Mouse (Mus musculus): ENCODE data around the gene Cnot10.

Gene Cnot10

DNA sequence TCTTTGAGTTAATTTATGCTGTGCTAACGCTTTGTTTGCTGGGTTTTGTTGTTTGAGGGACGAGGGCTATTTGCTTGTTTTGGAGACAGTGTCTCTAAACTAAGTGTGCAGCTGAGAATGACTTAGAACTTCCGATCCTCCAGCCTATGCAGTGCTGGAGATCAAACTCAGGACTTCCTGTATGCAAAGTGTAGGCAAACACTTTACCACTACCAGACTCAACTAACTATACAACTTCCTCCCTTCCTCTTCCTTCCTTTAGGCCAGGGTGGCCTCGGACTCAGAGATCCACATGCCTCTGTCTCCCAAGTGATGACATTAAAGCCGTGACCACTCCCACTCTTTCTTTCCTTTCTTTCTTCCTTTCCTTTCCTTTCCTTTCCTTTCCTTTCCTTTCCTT, 66.5 kb downstream of the Cnot10 start:
- no peak for DNase-seq

DNA sequence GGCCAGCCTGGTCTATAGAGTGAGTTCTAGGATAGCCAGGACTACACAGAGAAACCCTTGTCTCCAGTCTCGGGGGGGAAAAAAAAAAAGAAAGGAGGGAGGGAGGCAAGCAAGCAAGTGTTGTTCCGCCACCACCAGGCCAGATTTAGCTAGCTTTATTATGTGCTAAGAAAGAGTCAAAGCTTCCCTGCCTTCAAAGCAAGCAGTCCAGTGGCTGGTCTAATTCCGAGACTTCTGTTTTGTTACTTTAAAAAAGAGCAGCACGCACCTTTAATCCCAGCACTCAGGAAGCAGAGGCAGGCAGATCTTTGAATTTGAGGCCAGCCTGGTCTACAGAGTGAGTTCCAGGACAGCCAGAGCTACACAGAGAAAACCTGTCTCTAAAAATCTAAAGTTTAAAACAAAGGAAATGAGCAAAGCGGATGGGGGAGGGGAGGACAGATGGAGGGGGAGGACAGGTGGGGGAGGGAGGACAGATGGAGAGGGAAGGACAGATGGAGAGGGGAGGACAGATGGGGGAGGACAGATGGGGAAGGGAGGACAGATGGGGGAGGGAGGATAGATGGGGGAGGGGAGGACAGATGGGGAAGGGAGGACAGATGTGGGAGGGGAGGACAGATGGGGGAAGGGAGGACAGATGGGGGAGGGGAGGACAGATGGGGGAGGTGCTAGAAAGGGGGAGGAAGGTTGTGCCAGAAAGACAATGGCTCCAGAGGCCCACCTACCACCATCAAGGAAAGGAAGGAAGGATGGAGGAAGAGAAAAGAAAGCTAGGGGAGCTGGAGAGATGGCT, 71.1 kb downstream of the Cnot10 start:
- DNase-seq, result no peak

DNA sequence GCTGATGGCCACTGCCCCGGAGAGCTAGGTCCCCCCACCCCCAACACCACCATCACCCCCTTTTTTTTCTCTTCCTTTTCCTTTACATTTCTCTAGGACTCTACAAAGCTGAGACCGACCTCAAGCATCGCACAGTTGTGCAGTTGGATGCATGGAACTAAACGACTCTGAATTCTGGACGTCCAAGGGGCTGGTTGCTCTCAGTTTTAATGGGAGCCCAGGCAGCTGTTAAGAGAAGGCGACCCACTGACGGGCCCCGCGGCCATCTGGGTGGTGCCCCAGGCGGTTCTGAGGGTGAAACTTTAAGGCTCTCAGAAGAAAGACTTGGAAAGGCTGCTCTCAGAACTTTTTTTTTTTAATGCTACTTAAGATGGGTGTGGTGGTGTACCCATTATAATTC, 75.3 kb downstream of the Cnot10 start:
- no peak for DNase-seq

DNA sequence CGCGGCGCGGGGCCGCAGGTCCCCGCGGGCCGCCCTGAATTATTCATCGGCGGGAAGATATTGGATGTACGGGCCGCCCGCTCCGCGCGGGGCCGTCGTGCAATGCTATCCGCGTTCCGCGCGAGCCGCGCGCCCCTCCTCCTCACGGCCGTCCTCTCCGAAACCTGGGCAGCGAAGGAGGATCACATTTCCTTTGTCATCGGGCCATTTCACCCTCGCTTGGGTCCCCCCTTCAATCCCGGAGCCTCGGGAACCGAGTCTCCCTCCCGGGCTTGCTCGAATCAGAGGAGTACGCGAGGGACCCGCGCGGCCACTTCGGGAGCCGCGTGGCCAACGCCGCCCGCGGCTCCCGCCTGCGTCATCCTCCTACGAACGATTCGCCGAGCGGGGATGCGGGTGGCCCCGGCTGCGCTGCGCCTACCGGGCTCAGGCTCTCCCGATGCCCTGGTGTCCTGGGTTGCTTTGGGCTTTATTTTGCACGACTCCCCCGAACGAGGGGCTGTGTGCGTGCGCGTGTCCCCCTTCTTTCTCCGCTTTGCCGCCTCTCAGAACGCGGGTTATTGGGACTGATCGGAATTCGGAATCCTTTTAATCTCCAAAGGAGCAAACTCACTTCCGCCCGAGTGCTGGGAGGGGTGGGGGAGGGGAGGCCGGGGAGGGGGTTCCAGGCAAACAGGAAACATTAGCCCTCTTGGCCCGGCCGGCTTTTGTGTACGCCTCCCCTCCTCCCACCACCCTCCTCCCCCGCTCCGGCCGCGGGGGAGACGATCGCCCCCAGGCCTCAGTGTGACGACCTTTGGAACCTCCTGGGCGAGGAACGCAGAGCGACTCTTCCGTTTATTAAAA, 76.0 kb downstream of the Cnot10 start, which contains the start of gene Trim71:
TSS of gene Trim71 (minus strand) at position 609 of the 846 bp plus-strand sequence.
- no peak for DNase-seq

DNA sequence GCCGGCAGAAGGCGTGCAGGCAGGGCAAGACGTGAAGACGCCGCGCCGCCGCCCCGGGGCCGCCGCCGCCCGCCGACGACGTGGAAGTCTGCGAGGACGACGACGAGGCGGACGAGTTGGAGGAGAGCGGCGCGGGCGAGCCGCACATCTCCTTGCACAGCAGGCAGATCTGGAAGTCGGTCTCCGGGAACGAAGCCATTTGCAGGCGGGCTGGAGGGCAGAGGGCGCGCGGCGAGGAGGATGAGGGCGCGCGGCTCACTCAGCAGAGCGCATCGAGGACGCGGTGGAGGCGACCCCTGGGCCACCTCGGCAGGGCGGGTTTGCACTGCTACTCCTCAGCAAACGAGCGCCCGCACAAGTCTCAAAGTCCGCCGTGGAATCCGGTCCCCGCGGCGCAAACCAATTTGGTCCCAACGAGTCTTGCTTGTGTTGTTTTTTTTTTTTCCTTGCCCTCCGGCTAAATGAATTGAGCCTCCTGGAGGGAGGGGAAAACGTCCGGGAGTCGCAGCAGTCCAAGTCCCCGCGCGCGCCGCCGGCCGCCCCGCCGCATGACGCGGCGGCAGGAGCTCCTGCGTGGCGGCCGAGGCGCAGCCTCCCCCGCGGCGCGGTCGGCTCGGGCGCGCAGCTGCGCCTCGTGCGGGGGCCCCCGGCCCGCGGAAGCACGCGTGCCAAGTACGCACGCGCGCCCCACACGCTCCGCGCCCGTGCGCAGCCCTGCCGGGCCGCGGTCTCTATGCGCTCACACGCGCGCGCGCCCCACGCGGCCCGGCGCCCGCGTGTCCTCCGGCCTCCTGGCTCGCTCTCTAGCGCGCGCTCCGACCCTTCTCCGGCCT, 76.8 kb downstream of the Cnot10 start:
- no peak for DNase-seq

DNA sequence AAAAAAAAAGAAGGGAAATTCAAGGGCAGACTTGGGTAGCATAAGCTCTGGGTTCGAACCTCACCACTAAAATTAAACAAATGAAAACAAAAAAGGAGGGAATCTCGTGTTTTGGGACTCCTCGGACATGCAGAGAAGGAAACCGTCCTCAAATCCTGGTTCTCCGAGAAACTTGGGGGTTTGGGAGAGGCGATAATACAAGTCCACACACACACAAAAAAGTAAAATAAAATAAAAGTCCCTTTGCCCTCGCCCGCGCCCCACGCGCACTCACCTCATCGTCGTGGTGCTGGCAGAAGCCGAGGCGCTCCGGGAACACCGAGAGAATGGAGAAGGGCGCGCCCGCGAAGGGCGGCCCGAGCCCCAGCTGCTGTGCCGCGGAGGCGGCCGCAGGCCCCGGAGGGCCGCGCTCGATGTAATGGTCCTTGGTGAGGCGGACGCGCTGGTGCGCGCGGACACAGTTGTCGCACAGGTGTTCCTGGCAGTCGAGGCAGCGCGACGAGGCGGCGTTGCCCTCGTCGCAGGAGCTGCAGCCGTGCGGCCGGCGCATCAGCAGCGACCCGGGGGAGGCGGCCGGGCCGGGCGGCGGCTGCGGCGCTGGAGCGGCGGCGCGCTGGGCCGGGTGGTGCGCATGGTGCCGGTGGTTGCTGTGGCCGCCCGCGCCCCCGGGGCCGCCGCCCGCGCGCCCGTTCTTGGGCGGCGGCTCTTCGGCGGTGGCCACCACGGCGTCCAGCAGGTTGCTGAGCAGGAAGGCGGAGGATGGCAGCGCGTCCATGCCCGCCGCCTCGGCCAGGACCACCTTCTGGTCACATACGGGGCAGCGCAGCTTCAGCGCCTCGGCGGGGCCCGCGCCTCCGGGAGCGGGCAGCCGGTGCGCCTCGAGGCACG, 77.7 kb downstream of the Cnot10 start:
- no peak for DNase-seq

DNA sequence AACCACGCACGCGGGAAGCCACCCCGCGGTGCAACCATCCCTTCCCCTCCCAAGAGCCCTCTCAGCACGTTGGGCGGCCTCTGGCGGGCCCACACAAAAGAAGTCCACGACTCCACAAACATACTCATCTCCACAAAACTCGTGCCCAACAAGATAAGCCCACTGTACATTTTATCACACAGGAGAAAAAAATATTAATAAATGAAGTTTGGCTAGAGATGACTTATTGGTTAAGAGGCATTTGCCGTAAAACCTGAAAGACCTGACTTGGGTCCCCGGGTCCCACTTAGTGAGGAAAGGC, 78.4 kb downstream of the Cnot10 start:
- DNase-seq, result no peak

DNA sequence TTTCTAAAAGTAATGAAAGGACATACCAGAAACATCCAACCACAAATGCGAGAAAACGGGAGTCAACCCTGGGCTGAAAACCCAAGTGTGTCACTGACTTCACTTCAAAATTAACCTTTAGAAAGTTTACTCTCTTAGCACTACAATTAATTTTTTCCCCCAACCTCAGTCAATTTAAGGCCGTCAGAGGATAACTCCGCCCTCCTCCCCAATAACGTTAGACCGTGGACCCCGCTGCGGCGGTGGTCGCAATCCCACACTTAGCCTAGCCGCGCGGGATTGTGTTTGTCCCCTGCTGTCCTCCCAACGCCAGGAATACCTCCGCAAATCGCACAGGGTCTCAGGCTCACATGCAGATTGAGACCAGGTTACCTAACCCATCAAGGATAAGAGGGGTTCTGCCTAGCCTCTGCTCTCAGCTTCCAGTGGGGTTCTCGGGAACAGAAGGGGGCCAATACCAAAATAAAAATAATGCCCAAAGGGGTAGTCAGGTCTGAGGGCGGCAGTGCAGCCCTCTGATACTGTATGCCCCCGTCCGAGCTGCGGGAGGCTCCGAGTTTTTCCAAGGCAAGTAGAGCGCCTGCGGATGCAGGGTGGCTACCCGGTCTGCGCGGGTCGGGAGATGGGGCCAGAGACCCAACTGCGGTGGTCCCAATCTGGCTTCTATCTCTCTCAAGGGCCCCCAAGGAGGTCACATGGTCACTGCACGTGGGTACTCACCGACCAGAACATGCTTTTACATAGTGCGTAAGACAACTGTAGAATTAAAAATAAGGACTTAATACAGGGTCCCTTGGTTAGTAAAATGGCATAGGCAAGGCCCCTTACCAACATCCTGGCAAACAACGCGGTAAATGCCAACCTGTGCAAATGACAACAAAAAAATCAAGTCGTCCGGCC, 79.0 kb downstream of the Cnot10 start:
- DNase-seq, result no peak

DNA sequence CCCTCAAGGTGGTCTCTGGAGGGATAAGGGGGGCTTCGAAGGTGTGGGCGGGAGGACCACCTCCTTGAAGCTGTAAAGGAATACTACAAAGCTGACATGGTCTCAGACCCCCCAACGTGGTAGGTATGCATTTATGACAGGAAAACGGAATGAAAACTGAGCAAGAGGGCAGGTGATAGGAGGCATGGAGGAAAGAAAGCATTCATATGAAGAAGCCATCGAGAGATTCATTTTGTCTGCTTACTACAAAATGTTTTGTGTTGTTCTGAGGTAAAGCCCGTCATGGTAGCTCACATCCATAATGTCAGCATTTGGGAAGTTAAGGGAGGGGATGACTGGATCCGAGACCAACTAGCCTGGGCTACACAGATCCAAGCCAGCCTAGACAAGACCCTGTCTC, 79.8 kb downstream of the Cnot10 start:
- DNase-seq, result no peak

DNA sequence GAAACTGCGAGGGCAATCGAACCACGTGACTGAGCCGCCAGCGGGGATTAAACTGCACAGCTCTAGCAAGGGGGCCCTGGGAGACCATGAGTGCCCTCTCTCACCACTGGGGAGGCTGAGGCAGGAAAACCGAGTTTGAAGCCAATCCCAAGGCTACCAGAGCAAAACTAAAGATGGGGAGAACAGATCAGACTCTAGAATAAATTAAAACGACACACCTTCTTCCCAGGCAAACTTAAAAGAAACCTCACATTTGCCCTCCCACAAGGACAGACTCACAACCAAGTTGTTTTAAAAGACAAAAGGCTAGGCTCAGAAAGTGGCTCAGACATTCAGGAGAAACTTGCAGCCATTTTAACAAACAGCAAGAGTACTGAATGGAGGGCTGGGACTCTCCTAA, 82.9 kb downstream of the Cnot10 start:
- DNase-seq, result no peak

DNA sequence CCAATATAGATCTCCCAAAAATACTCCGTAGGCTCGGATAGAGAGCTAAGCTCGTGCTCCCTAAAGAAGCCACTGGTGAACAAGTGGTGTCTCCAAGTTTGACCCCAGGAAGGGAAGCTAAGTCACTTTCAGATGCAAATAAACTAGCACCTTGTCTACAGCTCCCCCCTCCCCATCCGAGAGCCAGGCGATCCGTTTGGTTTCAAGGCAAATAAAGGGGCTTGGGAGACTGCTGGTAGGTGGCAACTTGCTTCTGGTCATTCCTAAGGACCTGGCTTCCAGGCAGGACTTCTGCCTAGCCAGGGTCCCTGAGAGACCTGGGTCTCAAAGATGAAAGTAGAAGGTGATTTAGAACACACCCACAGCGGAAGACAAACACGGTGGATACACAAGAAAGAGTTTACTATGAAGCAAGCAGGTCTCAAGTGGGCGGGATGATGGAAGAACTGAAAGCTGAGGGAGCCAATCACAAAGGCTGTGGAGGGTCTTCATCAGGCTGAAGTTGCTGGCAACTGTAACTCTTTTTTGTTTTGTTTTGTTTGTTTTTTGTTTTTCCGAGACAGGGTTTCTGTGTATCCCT, 83.6 kb downstream of the Cnot10 start:
- no peak for DNase-seq

DNA sequence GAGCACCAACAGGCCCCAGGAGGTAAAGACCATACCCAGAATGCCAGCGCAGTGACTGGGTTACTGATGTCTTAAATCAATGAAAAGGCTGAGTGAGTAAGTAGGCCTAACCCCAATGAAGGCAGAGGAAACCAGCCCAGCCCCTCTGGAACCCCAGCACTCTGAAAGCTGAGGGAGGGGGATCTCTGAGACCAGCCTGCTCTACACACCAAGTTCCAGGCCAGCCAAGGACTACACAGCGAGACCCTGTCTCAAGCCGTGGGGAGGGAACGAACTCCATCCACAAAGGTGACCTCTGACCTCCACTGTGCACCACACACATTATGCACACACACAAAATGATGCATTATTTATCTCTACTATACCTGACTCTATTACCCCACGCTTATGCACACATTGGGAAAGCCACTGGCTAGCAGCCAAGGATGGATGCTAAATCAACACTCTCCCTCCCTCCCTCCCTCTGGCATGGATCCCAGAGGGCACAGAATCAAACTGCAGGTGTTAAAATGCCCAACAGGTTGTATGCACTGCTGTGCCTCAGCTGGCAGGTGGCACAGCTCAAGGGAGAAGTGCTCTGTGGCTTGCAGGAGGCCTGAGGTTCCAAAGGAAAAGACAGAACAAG, 85.5 kb downstream of the Cnot10 start:
- DNase-seq, result no peak

DNA sequence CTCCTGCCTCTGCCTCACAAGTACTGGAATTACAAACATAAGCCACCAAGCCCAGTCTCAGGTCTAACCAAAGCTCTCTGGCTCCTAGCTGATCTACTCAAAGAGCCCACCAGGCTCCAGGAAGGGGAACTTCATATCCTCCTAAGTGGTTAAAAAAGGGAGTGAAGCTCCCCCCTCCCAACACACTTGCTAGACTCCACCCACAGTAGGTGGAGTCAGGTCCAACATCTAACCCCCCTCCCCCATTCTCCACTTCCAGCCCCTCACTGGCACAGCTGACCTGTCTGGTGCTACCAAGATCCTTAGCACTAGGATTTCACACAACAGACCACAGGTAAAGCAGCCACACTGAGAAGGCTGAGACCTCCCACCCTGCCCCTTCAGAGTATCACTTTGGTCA, 86.2 kb downstream of the Cnot10 start:
- no peak for DNase-seq

DNA sequence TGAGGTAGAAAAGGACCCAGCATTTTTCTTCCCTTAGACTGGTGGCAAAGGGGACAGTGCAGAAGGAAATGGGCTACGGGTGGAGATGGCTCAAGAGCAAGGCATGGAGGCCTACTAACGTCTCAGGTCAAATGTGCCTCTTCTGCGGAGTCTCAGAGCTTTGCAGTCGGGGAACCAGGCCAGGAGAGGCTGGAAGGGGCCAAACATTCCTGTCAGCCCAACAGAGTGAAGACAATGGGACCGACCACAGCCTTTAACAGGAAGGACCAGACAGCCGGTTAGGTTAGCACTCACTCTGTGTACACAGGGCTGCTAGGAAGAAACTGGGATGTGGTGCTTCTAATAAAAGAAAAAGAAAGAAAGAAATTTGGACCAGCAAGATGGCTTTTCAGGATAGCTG, 90.0 kb downstream of the Cnot10 start:
- DNase-seq, result no peak

DNA sequence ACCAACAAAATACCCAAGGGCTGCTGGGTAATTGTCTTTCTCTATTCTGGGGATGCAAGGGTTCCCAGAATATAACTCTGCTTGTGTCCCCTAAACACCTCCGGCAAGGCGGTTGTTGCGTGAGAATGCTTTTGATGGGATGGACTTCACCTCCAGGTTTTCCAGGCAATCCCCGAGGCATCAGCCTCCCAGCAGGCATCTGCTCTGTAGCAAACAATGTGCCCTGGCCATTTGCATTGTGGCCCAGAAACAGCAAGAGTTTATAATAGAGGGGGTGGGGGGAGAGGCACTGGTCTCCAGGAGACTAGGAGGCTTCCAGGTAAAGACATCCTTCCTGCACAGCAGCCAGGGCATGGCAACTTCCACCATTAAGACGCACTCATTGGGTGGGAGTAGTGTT, 90.9 kb downstream of the Cnot10 start:
- no peak for DNase-seq

DNA sequence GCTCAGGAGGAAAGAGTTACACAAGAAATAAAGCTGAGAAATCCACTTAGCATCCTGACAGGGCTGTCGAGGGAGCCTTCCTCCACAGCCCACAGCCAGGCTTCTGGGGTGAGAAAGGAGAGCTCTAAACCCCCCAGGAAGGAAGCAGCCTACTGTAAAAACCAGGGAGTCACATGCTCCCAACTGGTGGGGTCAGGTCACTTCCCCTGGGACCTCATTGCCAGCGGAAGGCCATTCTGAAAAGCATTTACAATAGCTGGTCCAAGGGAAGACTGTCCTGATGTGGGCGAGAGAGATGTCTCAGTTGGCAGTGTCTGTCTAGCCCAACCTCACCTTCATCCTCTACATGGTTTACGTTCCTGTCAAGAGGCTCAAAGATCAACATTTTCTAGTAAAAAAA, 91.5 kb downstream of the Cnot10 start:
- no peak for DNase-seq

DNA sequence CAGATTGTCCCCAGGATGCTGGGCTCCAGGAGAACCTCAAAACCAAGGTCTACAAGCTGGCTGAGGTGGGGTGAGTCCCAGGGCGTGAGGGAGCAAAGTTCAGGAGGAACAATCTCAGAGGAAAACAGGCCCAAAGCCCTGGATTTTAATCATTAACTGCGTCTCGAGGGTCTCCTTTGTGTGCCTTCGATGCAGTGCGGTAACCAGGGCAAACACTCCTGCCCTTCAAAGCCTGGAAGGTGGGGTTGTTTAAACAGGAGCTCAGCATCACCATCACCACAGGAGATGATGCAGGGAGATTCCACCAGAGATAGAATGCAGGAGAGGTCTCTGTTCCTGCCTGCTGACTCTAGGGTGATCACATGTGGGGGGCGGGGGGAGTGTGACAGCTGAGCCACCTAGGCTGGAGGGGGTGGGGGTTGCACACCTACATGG, 92.3 kb downstream of the Cnot10 start:
- no peak for DNase-seq

DNA sequence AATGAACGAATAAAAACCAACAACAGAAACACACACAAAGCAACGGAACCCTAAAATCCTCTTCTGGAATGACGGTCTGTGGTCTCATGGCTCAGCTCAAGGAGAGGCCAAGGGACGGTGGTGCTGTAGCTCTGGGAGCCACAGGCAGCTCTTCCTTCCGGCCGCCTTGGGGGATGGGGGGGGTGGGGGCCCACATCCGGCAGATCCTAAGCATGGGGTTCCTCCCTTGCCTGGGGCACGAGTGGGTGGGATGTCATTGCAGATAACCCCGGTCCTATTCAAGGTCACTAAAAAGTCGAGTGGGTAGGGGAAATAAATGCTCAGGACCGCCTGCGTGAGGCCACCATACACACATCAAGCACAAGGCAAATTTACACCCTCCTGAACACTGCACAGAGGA, 93.2 kb downstream of the Cnot10 start:
- DNase-seq, result no peak

DNA sequence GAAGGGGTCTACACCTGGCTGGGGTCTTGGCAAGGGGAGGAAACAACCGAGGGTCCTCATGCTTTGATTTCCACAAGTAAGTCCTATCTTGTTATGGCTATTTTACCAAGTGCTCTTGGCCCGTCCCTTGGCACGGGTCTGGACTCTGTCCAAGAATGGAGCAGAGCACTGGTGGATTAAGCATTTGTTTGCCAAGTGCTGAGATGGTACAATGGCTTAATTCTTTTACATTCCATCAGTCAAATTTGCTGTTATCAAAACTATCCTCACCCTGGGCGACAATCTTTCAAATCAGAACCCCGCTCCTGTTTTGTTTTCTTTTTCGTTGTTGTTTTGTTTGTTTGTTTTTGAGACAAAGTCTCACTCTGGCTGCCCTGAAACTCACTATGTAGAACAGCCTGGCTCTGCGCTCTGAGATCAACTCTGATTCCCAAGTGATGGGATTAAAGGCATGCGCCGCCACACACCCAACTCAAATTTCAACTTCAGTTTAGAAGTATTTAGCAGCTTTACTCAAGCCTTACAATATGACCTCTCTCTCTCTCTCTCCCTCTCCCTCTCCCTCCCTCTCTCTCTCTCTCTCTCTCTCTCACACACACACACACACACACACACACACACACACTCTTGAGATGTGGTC, 95.1 kb downstream of the Cnot10 start:
- DNase-seq, result no peak
